Mouse (Mus musculus) kidney, postnatal 0 days (tissue): ENCODE measurements at regions not wholly inside any gene's neighbourhood (a gene's known extent, or its start where the extent isn't known, plus 50 kb on each side); places are given as distances from the start of the nearest gene placed in this dataset.

Experiments
- ATAC-seq: fragments of 200-750 bp; cut with Nextera tagmentation; replicated peaks from 2 replicates; pipeline ENCODE4 v1.8.0; 2017; ENCODE audit warnings: low read depth, moderate number of reproducible peaks, moderate TSS enrichment, moderate library complexity; ENCODE audit not compliant: low FRiP score
- DNase-seq: peaks from one replicate; pipeline ENCODE4 v3.0.0-alpha.2; 2016; ENCODE audit warnings: low spot score
- H3K27ac ChIP-seq: fragments of 300-500 bp; sonication (generic); 2 replicates; pipeline ENCODE4 v1.5.1; 2014; ENCODE audit warnings: mild to moderate bottlenecking
- H3K27me3 ChIP-seq: fragments of 300-500 bp; sonication (generic); 2 replicates; pipeline ENCODE4 v1.6.1; 2014; ENCODE audit warnings: low read length, mixed read lengths; ENCODE audit not compliant: insufficient read depth
- H3K36me3 ChIP-seq: fragments of 300-500 bp; sonication (generic); 2 replicates; pipeline ENCODE4 v1.6.1; 2014; ENCODE audit warnings: low read length, mixed read lengths; ENCODE audit not compliant: insufficient read depth
- H3K4me1 ChIP-seq: fragments of 300-500 bp; sonication (generic); replicated peaks from 2 replicates; pipeline ENCODE4 v1.6.1; 2014; ENCODE audit warnings: antibody characterized with exemption, low read length, mixed read lengths; ENCODE audit not compliant: insufficient read depth
- H3K4me2 ChIP-seq: fragments of 300-500 bp; sonication (generic); 2 replicates; pipeline ENCODE4 v1.6.1; 2014; ENCODE audit warnings: mild to moderate bottlenecking, low read length, moderate library complexity, mixed read lengths
- H3K4me3 ChIP-seq: fragments of 300-500 bp; sonication (generic); replicated peaks from 2 replicates; pipeline ENCODE4 v1.5.1; 2014; ENCODE audit warnings: low read depth, low read length
- H3K9ac ChIP-seq: fragments of 300-500 bp; sonication (generic); 2 replicates; pipeline ENCODE4 v1.6.1; 2014; ENCODE audit warnings: low read depth, low read length
- H3K9me3 ChIP-seq: fragments of 300-500 bp; sonication (generic); replicated peaks from 2 replicates; pipeline ENCODE4 v1.6.1; 2016; ENCODE audit warnings: low read length, inconsistent platforms, mixed read lengths
- CTCF ChIP-seq: IDR thresholded peaks from 2 replicates; pipeline ENCODE4 v1.5.1; 2016; ENCODE audit warnings: antibody characterized with exemption, low read depth, mild to moderate bottlenecking, moderate library complexity
- WGBS: fragments of 180-500 bp; shearing (Covaris S2); extraction: QIAGEN DNeasy Blood & Tissue Kit; methylation state at CpG from one replicate; pipeline ENCODE4 v1.1.7; 2014; 5-methylcytosine and 5-hydroxymethylcytosine counted together

DNA sequence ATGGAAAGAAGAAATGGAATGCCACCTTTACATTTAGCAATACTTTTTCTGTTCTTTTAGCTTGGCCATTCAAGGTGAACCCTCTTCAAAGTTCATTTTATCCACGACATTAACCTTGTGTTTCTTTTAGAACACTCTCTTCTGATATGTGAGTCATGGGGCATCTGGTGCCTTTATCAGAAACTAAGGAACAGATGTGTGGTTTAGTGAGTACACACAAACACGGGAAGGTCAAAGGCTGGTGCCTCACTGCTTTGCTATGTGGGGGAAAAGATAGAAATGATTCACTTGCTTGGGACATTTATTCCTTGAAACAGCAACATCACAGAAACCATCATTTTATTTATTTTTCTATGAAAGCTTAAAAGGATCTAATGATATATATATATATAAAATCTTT is 428.7 kb downstream of the Kctd12 start:
- H3K4me3 ChIP-seq = no peak overlapping the region
- no peak for TF ChIP-seq CTCF
- H3K9ac ChIP-seq = no peak overlapping the region
- H3K27ac ChIP-seq = no peak overlapping the region
- no peaks in the 10 kb centered on the region for H3K9me3 ChIP-seq
- no peak overlapping the region for H3K4me2 ChIP-seq
- no peak for DNase-seq
- no peaks in the 10 kb centered on the region for H3K27me3 ChIP-seq
- no peaks in the 10 kb centered on the region for H3K4me1 ChIP-seq
- ATAC-seq = no peak
- no peaks in the 10 kb centered on the region for H3K36me3 ChIP-seq
- WGBS = 52% methylated on average over 2 of the region's 2 CpGs

GRCm38 (mm10) chr14:102552598-102552997 is 429.8 kb downstream of the Kctd12 start:
- Histone ChIP-seq H3K9me3 (no peaks in the 10 kb centered on the region), H3K9ac (no peak overlapping the region), H3K4me3 (no peak overlapping the region), H3K36me3 (no peaks in the 10 kb centered on the region), H3K4me2 (no peak overlapping the region), H3K27me3 (no peaks in the 10 kb centered on the region), H3K27ac (no peak overlapping the region), H3K4me1 (no peaks in the 10 kb centered on the region)
- DNase-seq = no peak
- no peak for TF ChIP-seq CTCF
- ATAC-seq = no peak
- WGBS = 75% methylated on average over 2 of the region's 2 CpGs

DNA sequence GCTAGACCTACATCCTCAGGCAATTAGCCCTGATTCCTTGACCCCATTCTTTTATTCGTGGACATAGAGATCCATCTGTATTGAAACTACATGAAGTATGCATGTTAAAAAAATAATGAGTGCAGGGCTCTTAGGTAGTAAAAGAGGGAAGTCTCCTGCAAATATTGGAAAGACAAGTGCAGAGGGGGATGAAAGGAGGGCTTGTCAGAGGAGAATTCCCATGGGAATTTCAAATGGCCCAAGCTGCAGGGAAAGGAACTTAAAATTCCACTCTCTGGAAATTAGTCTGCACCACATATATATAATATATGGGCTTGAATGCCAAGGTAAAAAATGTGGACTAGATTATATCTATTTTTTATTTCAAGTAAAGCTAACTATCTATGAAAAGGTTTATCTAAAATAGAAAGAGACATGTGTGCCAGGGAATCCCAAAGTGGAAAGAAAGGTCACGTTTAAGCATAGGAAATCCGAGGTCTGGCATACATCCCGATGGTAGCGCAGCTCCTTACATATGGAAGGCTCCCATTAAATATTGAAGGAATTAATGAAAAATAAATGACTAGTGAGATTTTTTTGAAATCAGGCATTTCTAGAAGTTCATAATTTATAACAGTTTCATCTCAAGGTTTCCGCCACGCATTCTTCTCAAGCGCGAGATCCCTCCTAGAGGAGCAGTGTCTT is 457.4 kb downstream of the Kctd12 start:
- no peaks in the 10 kb centered on the region for H3K27me3 ChIP-seq
- no peak overlapping the region for H3K4me3 ChIP-seq
- TF ChIP-seq CTCF = no peak
- 83% methylated on average over 9 of the region's 9 CpGs for WGBS
- no peak overlapping the region for H3K9ac ChIP-seq
- H3K36me3 ChIP-seq = no peaks in the 10 kb centered on the region
- no peak overlapping the region for H3K4me2 ChIP-seq
- no peak for ATAC-seq
- DNase-seq = no peak
- H3K27ac ChIP-seq = no peak overlapping the region
- no peaks in the 10 kb centered on the region for H3K4me1 ChIP-seq
- H3K9me3 ChIP-seq = no peaks in the 10 kb centered on the region

GRCm38 (mm10) chr14:102516765-102517164 is 465.7 kb downstream of the Kctd12 start:
- Histone ChIP-seq H3K36me3 (no peaks in the 10 kb centered on the region), H3K4me3 (no peak overlapping the region), H3K27ac (no peak overlapping the region), H3K4me2 (no peak overlapping the region), H3K9me3 (no peaks in the 10 kb centered on the region), H3K27me3 (no peaks in the 10 kb centered on the region), H3K9ac (no peak overlapping the region), H3K4me1 (no peaks in the 10 kb centered on the region)
- TF ChIP-seq CTCF = no peak
- WGBS = 57% methylated on average over 2 of the region's 2 CpGs
- ATAC-seq (no peak), DNase-seq (no peak)

DNA sequence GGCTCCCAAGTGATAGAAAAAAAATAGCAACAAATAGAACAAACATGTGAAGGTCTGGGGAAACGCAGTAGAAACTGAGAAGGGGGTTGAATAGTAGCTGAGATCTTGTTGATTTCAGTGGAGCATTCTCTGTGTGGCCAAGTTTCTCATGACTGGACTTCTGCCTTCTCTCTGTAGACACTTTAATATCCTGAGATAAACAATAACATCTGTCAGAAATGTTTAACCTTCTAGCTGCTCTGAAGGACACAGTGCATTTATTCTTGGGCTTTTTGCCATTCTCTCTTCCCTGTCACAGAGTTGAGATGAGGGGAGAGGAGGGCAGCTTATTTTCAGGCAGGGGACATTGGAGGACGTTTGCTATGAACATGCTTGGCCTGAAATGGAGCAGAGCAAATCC is 467.9 kb downstream of the Kctd12 start:
- Histone ChIP-seq H3K36me3 (no peaks in the 10 kb centered on the region), H3K4me2 (no peak overlapping the region), H3K27ac (no peak overlapping the region), H3K9ac (no peak overlapping the region), H3K27me3 (no peaks in the 10 kb centered on the region), H3K4me1 (no peaks in the 10 kb centered on the region), H3K4me3 (no peak overlapping the region), H3K9me3 (no peaks in the 10 kb centered on the region)
- ATAC-seq = no peak; the same call in 1 of the 2 replicates
- 51% methylated on average over 2 of the region's 2 CpGs for WGBS
- no peak for TF ChIP-seq CTCF
- peak; percentile 47 for DNase-seq

GRCm38 (mm10) chr14:102512651-102513050 is 469.8 kb downstream of the Kctd12 start:
- H3K4me2 ChIP-seq = no peak overlapping the region
- H3K9ac ChIP-seq = no peak overlapping the region
- ATAC-seq = no peak
- H3K9me3 ChIP-seq = no peaks in the 10 kb centered on the region
- TF ChIP-seq CTCF = no peak
- H3K27ac ChIP-seq = no peak overlapping the region
- H3K4me1 ChIP-seq = no peaks in the 10 kb centered on the region
- no peak overlapping the region for H3K4me3 ChIP-seq
- peak; percentile 58 for DNase-seq
- no peaks in the 10 kb centered on the region for H3K27me3 ChIP-seq
- WGBS = 41% methylated on average over 3 of the region's 3 CpGs
- no peaks in the 10 kb centered on the region for H3K36me3 ChIP-seq

- no peak overlapping the region for H3K4me2 ChIP-seq
- ATAC-seq = no peak
- H3K9ac ChIP-seq = no peak overlapping the region
- no peaks in the 10 kb centered on the region for H3K27me3 ChIP-seq
- 63% methylated on average over 7 of the region's 7 CpGs for WGBS
- no peak for TF ChIP-seq CTCF
- no peak overlapping the region for H3K4me3 ChIP-seq
- no peak for DNase-seq
- no peaks in the 10 kb centered on the region for H3K9me3 ChIP-seq
- no peaks in the 10 kb centered on the region for H3K4me1 ChIP-seq
- H3K27ac ChIP-seq = no peak overlapping the region
- H3K36me3 ChIP-seq = no peaks in the 10 kb centered on the region
Measured at GRCm38 (mm10) chr14:102511691-102512383, 470.6 kb downstream of the Kctd12 start.
